17 mouse cellular contexts compared by ENCODE assay signal in the genomic region with DNA sequence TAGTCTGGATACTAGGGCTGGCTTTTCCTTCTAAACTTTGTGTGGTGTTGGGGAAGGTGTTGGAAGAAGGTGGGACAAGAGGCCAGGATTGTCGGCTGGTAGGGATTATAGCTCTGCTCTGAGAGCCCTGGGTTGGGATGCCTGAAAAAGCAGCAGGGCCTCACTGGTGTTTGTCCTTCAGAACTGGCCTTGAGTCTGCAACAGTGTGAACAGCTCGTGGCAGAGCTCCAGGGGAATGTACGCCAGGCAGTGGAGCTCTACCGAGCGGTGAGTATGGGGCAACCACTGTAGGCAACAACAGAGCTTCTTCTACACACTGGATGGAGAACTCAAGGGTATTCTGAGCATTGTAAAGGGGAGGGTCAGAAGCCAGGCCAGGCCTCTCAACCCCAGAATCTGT. TPM values are rescaled to one million over a fixed set of nuclear protein-coding genes. Genes with fewer than 3 reads are reported as not detected.
DNase-seq lines count a peak whose midpoint lies in the region; ATAC-seq and TF ChIP-seq lines count a peak whose summit lies in the region.
"Had no signal": no experiment of that assay in that cellular context is flagged by ENCODE, and none has a peak within 500 bp of the region (broad histone marks: within the 10 kb centered on the region; RNA-seq: fewer than 3 reads in every experiment).

No protein-coding gene starts in this region.

- H3K36me3 ChIP-seq in kidney, adult 2 months (ENCODE audit: control insufficient read depth, insufficient read depth, low read length), result peaks cover 2% of the 10 kb centered on the region; the same call in 1 of the 2 replicates
- H3K36me3 ChIP-seq in heart, embryonic 13.5 days, result peaks cover 64% of the 10 kb centered on the region
- peaks cover 24% of the 10 kb centered on the region; the same call in 1 of the 2 replicates for H3K36me3 ChIP-seq in intestine, embryonic 15.5 days

- H3K27ac ChIP-seq in kidney, adult 2 months (ENCODE audit: insufficient read depth, low read depth, low read length), result no peak overlapping the region
- peak overlapping the region; percentile 83 for H3K27ac ChIP-seq in heart, embryonic 13.5 days (replicated peaks)
- H3K27ac ChIP-seq in intestine, embryonic 15.5 days, result no peak overlapping the region
- H3K27ac ChIP-seq: hindbrain, embryonic 13.5 days; liver, embryonic 13.5 days had no signal

- peak overlapping the region; percentile 37; the same call in 1 of the 2 replicates for H3K9ac ChIP-seq in heart, embryonic 13.5 days
- H3K9ac ChIP-seq in intestine, embryonic 15.5 days, result no peak overlapping the region
- H3K9ac ChIP-seq: hindbrain, embryonic 13.5 days; liver, embryonic 13.5 days had no signal

- WGBS in kidney, adult 2 months, result 79% methylated on average over 5 of the region's 5 CpGs
- WGBS in heart, embryonic 13.5 days, result 56% methylated on average over 5 of the region's 5 CpGs
- 87% methylated on average over 5 of the region's 5 CpGs for WGBS in intestine, embryonic 15.5 days

- no peak for ATAC-seq in heart, embryonic 13.5 days (ENCODE audit: extremely low read depth, insufficient number of reproducible peaks, low FRiP score, low TSS enrichment)
- ATAC-seq in intestine, embryonic 15.5 days, result no peak
- ATAC-seq in granulocyte monocyte progenitor cell, adult 5-6 weeks (replicated peaks; ENCODE audit: poor library complexity, severe bottlenecking), result no peak
- ATAC-seq: activated CD4-positive, CD25-positive, alpha-beta regulatory T cell, adult 4 months; forebrain, embryonic 14.5 days; intestine, embryonic 16.5 days had no signal

- peak; percentile 30 for DNase-seq in kidney, adult 2 months
- DNase-seq in kidney, adult 8-10 months, result no peak
- peak; percentile 92 for DNase-seq in adrenal gland, postnatal 14 days
- DNase-seq in ovary, postnatal 14 days (ENCODE audit: low spot score), result peak; percentile 27
- no peak for DNase-seq in layer of hippocampus, postnatal 25 days (ENCODE audit: extremely low spot score in 1 of 2, low spot score in 1 of 2)
- DNase-seq: cerebellum, adult 8-10 months; embryo, embryonic 11 days; gastrocnemius, postnatal 10 days; liver, embryonic 13.5 days; right cerebral cortex, postnatal 14 days had no signal

- H3K27me3 ChIP-seq in kidney, adult 2 months (replicated peaks; ENCODE audit: control insufficient read depth, insufficient read depth, low read length), result no peaks in the 10 kb centered on the region
- H3K27me3 ChIP-seq in heart, embryonic 13.5 days (replicated peaks), result no peaks in the 10 kb centered on the region
- no peaks in the 10 kb centered on the region for H3K27me3 ChIP-seq in intestine, embryonic 15.5 days (replicated peaks)
- H3K27me3 ChIP-seq: hindbrain, embryonic 13.5 days; liver, embryonic 13.5 days had no signal

- H3K4me1 ChIP-seq in kidney, adult 2 months (ENCODE audit: control insufficient read depth, insufficient read depth, low read length), result peaks cover 10% of the 10 kb centered on the region; the same call in 1 of the 2 replicates
- H3K4me1 ChIP-seq in heart, embryonic 13.5 days, result peaks cover 28% of the 10 kb centered on the region
- peaks cover 9% of the 10 kb centered on the region for H3K4me1 ChIP-seq in intestine, embryonic 15.5 days (replicated peaks)

- H3K4me3 ChIP-seq in kidney, adult 2 months (ENCODE audit: insufficient read depth, low read depth, low read length), result no peak overlapping the region
- H3K4me3 ChIP-seq in heart, embryonic 13.5 days, result no peak overlapping the region
- H3K4me3 ChIP-seq in intestine, embryonic 15.5 days (replicated peaks), result no peak overlapping the region
- H3K4me3 ChIP-seq: hindbrain, embryonic 13.5 days; liver, embryonic 13.5 days had no signal

- no peak overlapping the region for H3K4me2 ChIP-seq in heart, embryonic 13.5 days
- H3K4me2 ChIP-seq in intestine, embryonic 15.5 days (replicated peaks), result no peak overlapping the region
- H3K4me2 ChIP-seq: hindbrain, embryonic 13.5 days; liver, embryonic 13.5 days had no signal

- no peaks in the 10 kb centered on the region for H3K9me3 ChIP-seq in heart, embryonic 13.5 days
- H3K9me3 ChIP-seq in intestine, embryonic 15.5 days, result no peaks in the 10 kb centered on the region
- H3K9me3 ChIP-seq: hindbrain, embryonic 13.5 days; liver, embryonic 13.5 days had no signal

- no peak for TF ChIP-seq POLR2A in kidney, adult 2 months (IDR thresholded peaks at IDR 0.05; ENCODE audit: low read depth, low read length)

- TF ChIP-seq CTCF in kidney, adult 2 months (conservative IDR thresholded peaks at IDR 0.05; ENCODE audit: insufficient read depth, insufficient read length, low read depth, low read length), result no peak

RNA-seq across cellular contexts. Expression of a gene that starts 2.9 kb away (rescaled TPM):
- 8.9 and 9.0 TPM in 2 replicates for polyA plus RNA-seq in kidney, adult 2 months (2012; rRNA removed)
- total RNA-seq in adrenal gland, postnatal 14 days (2021), result 8.3 and 12.1 TPM in 2 replicates
- 17.1 and 17.4 TPM in 2 replicates for polyA plus RNA-seq in heart, embryonic 13.5 days (2015; fragmentation: Nextera tagmentation; extraction: Ambion mirVana)
- 1 to 10 TPM; 4.2 to 5.3 TPM for total RNA-seq in layer of hippocampus, postnatal 25 days (2021)
- 15.5 and 17.8 TPM in 2 replicates for polyA plus RNA-seq in intestine, embryonic 15.5 days (2015; fragmentation: Nextera tagmentation; extraction: Ambion mirVana)
- total RNA-seq in granulocyte monocyte progenitor cell, adult 5-6 weeks (2014; fragmentation: Nextera tagmentation), result 2.3 and 7.9 TPM in 2 replicates
- 3.5 and 4.0 TPM in 2 replicates for total RNA-seq in granulocyte monocyte progenitor cell, adult 5-6 weeks (2017)

RNA-seq across cellular contexts. Expression of a gene that starts 3.0 kb away (rescaled TPM):
- polyA plus RNA-seq in kidney, adult 2 months (2012; rRNA removed), result 2.0 and 2.4 TPM in 2 replicates
- total RNA-seq in adrenal gland, postnatal 14 days (2021), result 0.85 and 1.2 TPM in 2 replicates
- polyA plus RNA-seq in heart, embryonic 13.5 days (2015; fragmentation: Nextera tagmentation; extraction: Ambion mirVana), result 1.7 and 1.9 TPM in 2 replicates
- 1 to 10 TPM; 1.5 to 2.1 TPM for total RNA-seq in layer of hippocampus, postnatal 25 days (2021)
- 2.2 TPM in 2 replicates for polyA plus RNA-seq in intestine, embryonic 15.5 days (2015; fragmentation: Nextera tagmentation; extraction: Ambion mirVana)
- 1.0 and 1.5 TPM in 2 replicates for total RNA-seq in granulocyte monocyte progenitor cell, adult 5-6 weeks (2014; fragmentation: Nextera tagmentation)
- not detected in 2 replicates for total RNA-seq in granulocyte monocyte progenitor cell, adult 5-6 weeks (2017)

RNA-seq across cellular contexts. Expression of a gene that starts 8.9 kb away (rescaled TPM):
- polyA plus RNA-seq in kidney, adult 2 months (2012; rRNA removed), result 1.6 and 1.8 TPM in 2 replicates
- 2.9 and 4.8 TPM in 2 replicates for total RNA-seq in adrenal gland, postnatal 14 days (2021)
- polyA plus RNA-seq in heart, embryonic 13.5 days (2015; fragmentation: Nextera tagmentation; extraction: Ambion mirVana), result 1.1 and 1.3 TPM in 2 replicates
- total RNA-seq in layer of hippocampus, postnatal 25 days (2021), result 1 to 10 TPM; 3.3 TPM
- polyA plus RNA-seq in intestine, embryonic 15.5 days (2015; fragmentation: Nextera tagmentation; extraction: Ambion mirVana), result 0.75 and 1.4 TPM in 2 replicates
- total RNA-seq in granulocyte monocyte progenitor cell, adult 5-6 weeks (2014; fragmentation: Nextera tagmentation), result 0.62 TPM in 1 of 2 replicates, not detected in the other
- 0.72 and 1.8 TPM in 2 replicates for total RNA-seq in granulocyte monocyte progenitor cell, adult 5-6 weeks (2017)

RNA-seq across cellular contexts. Expression of a gene that starts 51.8 kb away (rescaled TPM):
- 9.0 and 11.5 TPM in 2 replicates for polyA plus RNA-seq in kidney, adult 2 months (2012; rRNA removed)
- total RNA-seq in adrenal gland, postnatal 14 days (2021), result 13.9 and 17.7 TPM in 2 replicates
- 1.5 and 1.8 TPM in 2 replicates for polyA plus RNA-seq in heart, embryonic 13.5 days (2015; fragmentation: Nextera tagmentation; extraction: Ambion mirVana)
- 10 to 100 TPM; 41.3 to 51.0 TPM for total RNA-seq in layer of hippocampus, postnatal 25 days (2021)
- 2.2 TPM in 2 replicates for polyA plus RNA-seq in intestine, embryonic 15.5 days (2015; fragmentation: Nextera tagmentation; extraction: Ambion mirVana)
- 3.0 and 3.8 TPM in 2 replicates for total RNA-seq in granulocyte monocyte progenitor cell, adult 5-6 weeks (2014; fragmentation: Nextera tagmentation)
- 4.3 and 7.6 TPM in 2 replicates for total RNA-seq in granulocyte monocyte progenitor cell, adult 5-6 weeks (2017)

Comparison
In these comparisons a context has a peak if more than half of its experiments do, and no peak if none do; other contexts are left out.
1. DNase-seq: peak in kidney, adult 2 months (single experiment), adrenal gland, postnatal 14 days (single experiment) and ovary, postnatal 14 days (single experiment); none in kidney, adult 8-10 months (0 of 2) and layer of hippocampus, postnatal 25 days (0 of 2).